Mouse (Mus musculus) embryo, embryonic 9.5 days (tissue): ENCODE results near the gene Rnf113a1.
A peak's percentile ranks its signal among the peaks of the same experiment; 100 is the strongest.
"Not testable (repeated sequence)": the region's sequence is repeated elsewhere in the genome, so short reads cannot be mapped to it uniquely, and the experiment has no call there.

Experiments used
- DNase-seq: peaks from one replicate; pipeline ENCODE4 v3.0.0-alpha.2; 2017; ENCODE audit errors: extremely low spot score

Gene Rnf113a1

DNA sequence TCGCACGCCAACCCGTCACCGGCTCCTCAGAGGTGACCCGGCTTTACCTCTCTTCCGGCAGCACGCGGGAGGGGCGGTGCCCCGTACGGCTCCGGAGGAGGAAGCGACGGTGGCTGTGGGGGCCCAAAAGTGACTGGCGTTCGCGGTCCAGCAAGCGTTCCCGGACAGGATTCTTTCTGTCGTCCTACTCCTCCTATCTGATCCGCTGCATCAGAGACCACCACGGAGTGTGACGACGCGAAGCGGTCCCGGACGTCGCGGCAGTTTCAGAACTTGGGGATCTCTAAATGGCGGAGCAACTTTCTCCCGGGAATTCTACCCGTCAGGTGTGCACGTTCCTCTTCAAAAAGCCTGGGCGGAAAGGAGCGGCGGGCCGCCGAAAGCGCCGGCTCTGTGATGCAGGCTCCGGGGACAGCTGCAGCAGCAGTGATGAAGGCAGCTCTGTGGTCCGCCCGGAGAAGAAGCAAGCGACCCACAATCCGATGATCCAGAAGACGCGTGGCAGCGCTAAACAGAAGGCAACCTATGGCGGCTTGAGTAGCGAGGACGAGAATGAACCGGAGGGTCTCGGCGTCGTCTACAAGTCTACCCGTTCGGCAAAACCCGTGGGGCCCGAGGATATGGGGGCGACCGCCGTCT lies at the start of gene Rnf113a1, which contains the start of gene Ndufa1:
Gene Rnf113a1, plus strand, starts transcription at position 141 of the 639 bp plus-strand sequence.
Gene Ndufa1, minus strand, starts transcription at position 59 of the 639 bp plus-strand sequence.
- peak; percentile 77 for DNase-seq

DNA sequence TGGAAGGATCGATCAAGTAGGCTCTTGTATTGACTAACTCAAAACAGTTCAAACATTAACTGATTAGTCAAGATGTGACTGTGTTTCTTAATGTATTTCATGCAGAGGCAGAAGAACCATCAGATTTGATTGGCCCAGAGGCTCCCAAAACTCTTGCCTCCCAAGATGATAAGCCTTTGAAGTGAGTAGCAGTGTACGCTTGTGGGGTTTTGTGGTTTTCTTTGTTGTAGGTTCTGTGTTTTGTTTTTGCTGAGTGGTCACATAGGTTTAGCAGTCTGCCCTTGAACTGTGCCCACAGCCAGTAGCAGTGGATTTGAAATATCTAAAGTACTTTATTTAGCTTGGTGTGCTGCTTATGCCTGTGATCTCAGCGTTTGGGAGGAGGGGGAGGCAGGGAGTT lies 49.3 kb upstream of the Rnf113a1 start:
- no peak for DNase-seq

DNA sequence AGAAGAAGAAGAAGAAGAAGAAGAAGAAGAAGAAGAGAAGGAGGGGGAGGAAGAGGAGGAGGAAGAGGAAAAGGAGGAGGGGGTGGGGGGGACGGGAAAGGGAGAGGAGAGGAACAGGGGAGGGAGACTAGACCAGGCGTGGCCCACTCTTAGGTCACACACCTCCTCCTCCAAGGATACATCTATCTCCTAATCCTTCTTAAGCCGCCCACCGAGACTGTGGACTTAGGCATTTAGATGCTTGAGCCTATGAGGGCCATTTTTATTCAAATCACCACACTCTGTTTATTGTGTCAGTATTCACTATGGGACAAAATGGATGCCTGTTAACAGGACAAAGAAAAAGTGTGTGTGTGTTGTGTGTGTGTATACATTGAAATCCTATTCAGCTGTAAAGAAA lies 46.5 kb upstream of the Rnf113a1 start:
- DNase-seq = not testable (repeated sequence)

DNA sequence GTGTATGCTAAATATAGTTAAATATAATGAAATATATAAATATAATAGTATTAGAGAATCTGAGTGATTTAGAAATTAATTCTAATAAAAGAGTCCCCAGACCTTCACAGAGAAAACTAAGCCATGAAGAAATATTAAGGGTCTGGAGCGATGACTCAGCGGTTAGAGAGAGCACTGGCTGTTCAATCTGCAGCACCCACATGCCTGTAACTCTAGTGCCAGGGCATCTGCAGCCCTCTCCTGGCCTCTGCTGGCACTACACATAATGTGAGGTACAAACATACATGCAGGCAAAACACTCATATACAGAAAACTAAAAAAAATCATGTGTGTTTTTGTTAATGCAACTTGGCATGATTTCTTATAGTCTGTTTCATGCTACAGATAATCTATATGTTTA lies 46.1 kb upstream of the Rnf113a1 start:
- DNase-seq = no peak

DNA sequence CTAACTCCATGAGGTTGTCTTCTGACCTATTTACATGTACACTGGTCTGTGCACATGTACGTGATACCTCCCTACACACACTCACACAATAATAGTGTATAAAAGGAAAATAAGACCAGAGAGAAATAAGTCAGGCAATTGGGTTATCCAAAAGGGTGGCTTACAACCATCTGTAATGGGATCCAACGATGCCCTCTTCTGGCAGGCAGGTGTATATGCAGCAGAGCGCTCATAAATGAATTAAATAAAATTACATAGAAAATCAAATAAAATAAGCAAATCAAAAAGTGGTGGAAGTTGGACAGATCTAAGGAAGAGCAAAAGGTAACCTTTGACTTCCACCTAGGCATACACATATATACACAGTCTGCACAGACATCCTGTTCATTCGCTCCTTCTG lies 33.2 kb upstream of the Rnf113a1 start:
- DNase-seq = no peak

DNA sequence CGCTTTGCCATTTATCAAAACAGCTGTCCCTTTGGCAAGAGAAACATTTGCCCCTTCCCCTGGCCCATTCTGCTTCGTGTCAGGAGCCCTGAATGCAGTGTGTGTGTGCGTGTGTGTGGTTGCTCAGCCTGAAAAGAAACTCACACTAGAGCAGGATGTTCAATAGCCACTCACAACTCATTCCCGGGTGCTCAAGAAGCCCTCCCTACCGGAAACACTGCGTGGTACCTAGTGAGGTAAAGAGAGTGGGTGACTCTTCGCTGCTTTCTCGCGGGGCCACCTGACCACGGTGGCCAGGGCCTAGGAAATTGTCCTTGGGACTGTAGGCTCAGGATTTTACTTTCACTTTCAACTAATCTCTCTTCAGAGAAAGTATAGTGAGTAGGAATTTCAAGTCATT lies 29.9 kb upstream of the Rnf113a1 start:
- no peak for DNase-seq

DNA sequence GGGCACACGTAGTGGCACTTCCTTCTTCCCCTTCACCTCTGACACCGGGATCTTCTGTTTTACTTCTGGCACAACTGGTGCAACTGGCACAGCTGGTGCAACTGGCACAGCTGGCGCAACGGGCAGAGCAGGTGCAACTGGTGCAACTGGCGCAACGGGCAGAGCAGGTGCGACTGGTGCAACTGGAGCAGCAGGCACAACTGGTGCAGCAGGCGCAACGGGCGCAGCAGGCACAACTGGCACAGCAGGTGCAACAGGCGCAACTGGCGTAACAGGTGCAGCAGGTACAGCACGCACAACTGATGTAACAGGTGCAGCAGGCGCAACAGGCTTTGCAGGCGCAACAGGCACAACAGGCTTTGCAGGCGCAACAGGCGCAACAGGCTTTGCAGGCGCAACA lies 27.9 kb upstream of the Rnf113a1 start:
- no peak for DNase-seq

DNA sequence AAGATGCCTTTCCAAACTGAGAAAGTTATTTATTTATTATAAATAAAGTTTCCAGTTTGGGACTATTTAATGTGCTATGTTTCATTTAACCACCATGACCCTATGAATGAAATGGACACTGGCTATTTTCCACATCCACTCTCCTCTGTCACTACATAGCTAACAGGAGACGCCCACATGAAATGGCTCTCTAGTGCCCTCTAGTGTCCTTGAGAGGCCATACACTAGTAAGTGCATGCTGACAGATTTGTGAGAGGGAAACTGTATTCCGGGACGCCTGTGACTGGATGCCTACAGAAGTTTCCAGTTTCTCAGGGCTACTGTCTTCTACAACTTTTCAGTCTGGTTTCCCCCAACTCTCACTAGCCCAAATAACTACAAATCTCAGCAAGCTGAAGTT lies 24.0 kb upstream of the Rnf113a1 start:
- peak; percentile 38 for DNase-seq

DNA sequence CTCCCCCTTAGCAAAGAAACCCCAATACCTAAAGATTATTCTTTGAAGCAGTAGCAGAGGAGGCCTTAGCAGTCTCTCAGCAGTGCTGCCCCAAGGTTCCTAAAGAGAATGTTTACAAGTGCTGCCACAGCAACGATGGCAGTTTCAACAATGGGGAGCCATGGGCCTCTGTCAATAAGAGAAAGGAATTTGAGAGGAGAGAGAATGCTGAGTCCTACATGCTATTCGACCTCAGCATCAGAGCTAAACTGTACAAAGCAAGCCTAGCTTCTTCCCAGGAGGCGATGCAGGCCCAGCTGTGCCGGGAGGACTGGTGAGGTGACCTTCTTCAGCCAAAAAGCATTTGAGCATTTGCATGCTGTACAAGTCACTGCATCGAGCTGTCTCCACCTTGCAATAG lies 22.3 kb upstream of the Rnf113a1 start, which contains the start of gene Akap14:
Gene Akap14, minus strand, starts transcription at position 101 of the 400 bp plus-strand sequence.
- DNase-seq = no peak

DNA sequence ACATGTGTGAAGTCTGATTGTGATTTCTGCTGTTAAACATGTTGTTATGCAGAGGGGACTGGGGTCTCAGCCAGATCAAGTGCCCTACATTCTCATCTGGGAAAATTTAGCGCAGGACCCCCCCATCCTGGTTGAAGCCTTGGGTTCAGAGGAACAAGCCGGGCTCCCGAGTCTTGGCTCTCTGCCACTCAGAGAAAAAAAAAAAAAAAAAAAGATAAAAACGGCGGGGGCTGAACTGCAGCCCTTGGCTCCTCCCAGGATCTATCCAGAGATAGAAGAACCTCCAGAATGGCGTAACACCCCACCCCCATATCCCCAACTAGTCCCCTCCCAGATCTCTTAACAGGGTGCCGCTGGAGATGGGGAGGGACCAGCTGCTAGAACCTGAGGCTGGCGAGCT lies 6.6 kb upstream of the Rnf113a1 start:
- DNase-seq = not testable (repeated sequence)

DNA sequence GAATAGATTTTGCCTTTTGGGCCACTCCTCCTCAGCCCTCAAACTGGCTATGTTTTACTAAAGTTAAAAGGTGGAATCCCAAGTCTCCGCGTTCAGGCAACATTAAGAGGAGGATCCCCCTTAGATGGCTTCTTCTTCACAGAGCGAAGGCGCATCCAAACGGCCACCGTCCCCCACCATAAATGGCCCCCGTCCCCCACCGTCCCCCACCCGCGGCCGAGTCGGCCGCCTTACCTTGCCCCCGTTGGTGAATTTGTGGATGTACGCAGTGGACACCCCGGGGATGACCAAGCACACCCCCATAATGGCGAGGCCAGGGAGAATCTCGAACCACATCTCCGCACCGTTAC lies 315 bp upstream of the Rnf113a1 start:
- peak; percentile 1 for DNase-seq

DNA sequence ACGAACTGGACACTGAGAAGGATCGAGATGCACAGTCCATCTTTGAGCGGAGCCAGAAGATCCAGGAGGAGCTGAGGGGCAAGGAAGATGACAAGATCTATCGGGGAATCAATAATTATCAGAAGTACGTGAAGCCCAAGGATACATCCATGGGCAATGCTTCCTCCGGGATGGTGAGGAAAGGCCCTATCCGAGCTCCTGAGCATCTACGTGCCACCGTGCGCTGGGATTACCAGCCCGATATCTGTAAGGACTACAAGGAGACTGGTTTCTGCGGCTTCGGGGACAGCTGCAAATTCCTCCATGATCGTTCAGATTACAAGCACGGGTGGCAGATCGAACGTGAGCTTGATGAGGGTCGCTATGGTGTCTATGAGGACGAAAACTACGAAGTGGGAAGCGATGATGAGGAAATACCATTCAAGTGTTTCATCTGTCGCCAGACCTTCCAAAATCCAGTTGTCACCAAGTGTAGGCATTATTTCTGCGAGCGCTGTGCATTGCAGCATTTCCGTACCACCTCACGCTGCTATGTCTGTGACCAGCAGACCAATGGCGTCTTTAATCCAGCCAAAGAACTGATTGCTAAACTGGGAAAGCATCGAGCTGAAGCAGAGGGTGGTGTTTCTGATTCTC lies 817 bp downstream of the Rnf113a1 start:
- peak; percentile 14 for DNase-seq

DNA sequence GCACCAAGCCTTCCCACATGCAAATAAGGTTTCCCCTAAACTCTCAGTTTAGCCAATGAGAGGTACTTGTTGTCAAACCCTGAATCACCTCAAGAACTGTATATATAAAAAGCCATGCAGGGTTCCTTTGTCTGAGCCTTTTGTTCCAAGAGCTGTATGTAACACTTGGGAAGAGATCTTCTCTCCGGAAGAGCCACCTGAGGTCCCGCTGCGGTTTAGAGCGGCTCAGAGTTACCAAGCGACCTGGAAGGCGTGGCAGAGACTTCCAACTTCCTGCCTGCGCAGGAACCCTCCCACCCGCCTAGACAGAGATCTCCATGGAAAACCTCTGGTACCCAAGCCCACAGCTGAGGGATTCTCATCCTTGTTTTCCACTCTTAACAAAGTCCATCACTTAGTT lies 7.6 kb downstream of the Rnf113a1 start:
- no peak for DNase-seq

DNA sequence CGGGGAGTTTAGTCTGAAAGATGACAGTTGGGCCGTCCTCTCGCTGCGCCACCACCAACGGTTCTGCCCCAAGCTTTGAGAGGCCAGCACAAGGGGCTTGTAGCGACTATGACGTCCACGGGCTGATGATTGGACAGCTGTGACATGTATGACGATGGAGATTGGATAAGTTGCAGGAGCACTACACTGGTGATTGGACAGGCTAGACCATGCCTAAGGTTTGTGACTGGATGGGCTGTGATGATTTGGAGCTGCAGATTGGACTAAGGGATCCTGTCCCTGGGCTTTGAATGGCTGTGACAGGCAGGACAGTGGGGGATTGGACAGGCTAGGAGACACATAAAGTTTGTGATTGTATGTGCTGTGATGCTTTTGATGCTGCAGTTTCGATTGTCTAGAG lies 19.9 kb downstream of the Rnf113a1 start, which contains the start of gene Gm9:
Gene Gm9, minus strand, starts transcription at position 101 of the 400 bp plus-strand sequence.
- DNase-seq = no peak

DNA sequence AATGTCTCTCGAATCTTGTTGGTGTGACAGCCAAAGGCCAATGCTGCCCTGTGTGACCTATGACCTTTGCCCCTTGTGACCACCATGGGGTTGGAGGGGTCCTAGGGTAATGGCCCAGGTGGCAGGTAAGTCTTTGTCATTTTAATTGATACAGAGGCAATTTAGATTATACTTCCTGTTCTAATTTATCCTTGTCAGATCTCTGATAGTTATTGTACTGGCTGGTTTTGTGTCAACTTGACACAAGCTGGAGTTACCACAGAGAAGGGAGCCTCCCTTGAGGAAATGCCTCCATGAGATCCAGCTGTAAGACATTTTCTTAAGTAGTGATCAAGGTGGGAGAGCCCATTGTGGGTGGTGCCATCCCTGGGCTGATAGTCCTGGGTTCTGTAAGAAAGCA lies 31.1 kb downstream of the Rnf113a1 start, which contains the start of gene Rhox1:
Gene Rhox1, minus strand, starts transcription at position 101 of the 400 bp plus-strand sequence.
- DNase-seq = not testable (repeated sequence)
